Mouse (Mus musculus): Measurements from ENCODE around the gene Utrn. TPM values are rescaled to one million over a fixed set of nuclear protein-coding genes. Genes with fewer than 3 reads are reported as not detected.
A peak's percentile ranks its signal among the peaks of the same experiment; 100 is the strongest.

The Utrn gene
- polyA plus RNA-seq (2012; rRNA removed), result 4.8 and 5.7 TPM in 2 replicates

- TF ChIP-seq CTCF (IDR thresholded peaks at IDR 0.05; ENCODE audit: control insufficient read depth, insufficient read depth, insufficient replicate concordance, low read depth, low read length), result no peak
- TF ChIP-seq POLR2A (IDR thresholded peaks at IDR 0.05; ENCODE audit: control insufficient read depth, low read depth, low read length), result no peak
- Histone ChIP-seq H3K36me3 (ENCODE audit: control insufficient read depth, insufficient read depth, low read length) (no peaks in the 10 kb centered on the region), H3K4me1 (ENCODE audit: control insufficient read depth, insufficient read depth, low read length) (peaks cover 14% of the 10 kb centered on the region), H3K27ac (ENCODE audit: control insufficient read depth, insufficient read depth, low read depth, low read length) (peak within 1 kb of the TSS; percentile 82), H3K4me3 (ENCODE audit: control insufficient read depth, low read depth, low read length) (peak within 1 kb of the TSS; percentile 87), H3K27me3 (ENCODE audit: control insufficient read depth, insufficient read depth, low read length) (0 out of 2 replicates have a peak, but pooled peaks cover 2% of the 10 kb centered on the region)
Observed at GRCm38 (mm10) chr10:12869029-12869671, at the start of gene Utrn. TSS of gene Utrn (minus strand) at chr10:12869365.

GRCm38 (mm10) chr10:12917626-12918025, 48.5 kb upstream of the Utrn start:
- H3K27ac ChIP-seq (ENCODE audit: control insufficient read depth, insufficient read depth, low read depth, low read length), result no peak overlapping the region
- TF ChIP-seq POLR2A (IDR thresholded peaks at IDR 0.05; ENCODE audit: control insufficient read depth, low read depth, low read length) (no peak), CTCF (IDR thresholded peaks at IDR 0.05; ENCODE audit: control insufficient read depth, insufficient read depth, insufficient replicate concordance, low read depth, low read length) (no peak)

GRCm38 (mm10) chr10:12916376-12916775, 47.2 kb upstream of the Utrn start:
- Histone ChIP-seq H3K36me3 (ENCODE audit: control insufficient read depth, insufficient read depth, low read length) (no peaks in the 10 kb centered on the region), H3K27ac (ENCODE audit: control insufficient read depth, insufficient read depth, low read depth, low read length) (no peak overlapping the region), H3K4me1 (ENCODE audit: control insufficient read depth, insufficient read depth, low read length) (peaks cover 7% of the 10 kb centered on the region), H3K27me3 (ENCODE audit: control insufficient read depth, insufficient read depth, low read length) (no peaks in the 10 kb centered on the region), H3K4me3 (ENCODE audit: control insufficient read depth, low read depth, low read length) (no peak overlapping the region)
- TF ChIP-seq POLR2A (IDR thresholded peaks at IDR 0.05; ENCODE audit: control insufficient read depth, low read depth, low read length) (no peak), CTCF (IDR thresholded peaks at IDR 0.05; ENCODE audit: control insufficient read depth, insufficient read depth, insufficient replicate concordance, low read depth, low read length) (no peak)

More at GRCm38 (mm10) chr10:12917626-12918025, 48.5 kb upstream of the Utrn start:
- Histone ChIP-seq H3K4me3 (ENCODE audit: control insufficient read depth, low read depth, low read length) (no peak overlapping the region), H3K27me3 (ENCODE audit: control insufficient read depth, insufficient read depth, low read length) (no peaks in the 10 kb centered on the region), H3K36me3 (ENCODE audit: control insufficient read depth, insufficient read depth, low read length) (no peaks in the 10 kb centered on the region), H3K4me1 (ENCODE audit: control insufficient read depth, insufficient read depth, low read length) (peaks cover 3% of the 10 kb centered on the region; the same call in 1 of the 2 replicates)

GRCm38 (mm10) chr10:12915826-12916225, 46.7 kb upstream of the Utrn start:
- H3K4me1 ChIP-seq (ENCODE audit: control insufficient read depth, insufficient read depth, low read length), result peaks cover 8% of the 10 kb centered on the region
- TF ChIP-seq CTCF (IDR thresholded peaks at IDR 0.05; ENCODE audit: control insufficient read depth, insufficient read depth, insufficient replicate concordance, low read depth, low read length) (no peak), POLR2A (IDR thresholded peaks at IDR 0.05; ENCODE audit: control insufficient read depth, low read depth, low read length) (no peak)
- H3K27me3 ChIP-seq (ENCODE audit: control insufficient read depth, insufficient read depth, low read length), result no peaks in the 10 kb centered on the region
- H3K4me3 ChIP-seq (ENCODE audit: control insufficient read depth, low read depth, low read length), result no peak overlapping the region
- no peaks in the 10 kb centered on the region for H3K36me3 ChIP-seq (ENCODE audit: control insufficient read depth, insufficient read depth, low read length)
- no peak overlapping the region for H3K27ac ChIP-seq (ENCODE audit: control insufficient read depth, insufficient read depth, low read depth, low read length)

- H3K27ac ChIP-seq (ENCODE audit: control insufficient read depth, insufficient read depth, low read depth, low read length), result no peak overlapping the region
- peaks cover 8% of the 10 kb centered on the region for H3K4me1 ChIP-seq (ENCODE audit: control insufficient read depth, insufficient read depth, low read length)
- H3K27me3 ChIP-seq (ENCODE audit: control insufficient read depth, insufficient read depth, low read length), result no peaks in the 10 kb centered on the region
- TF ChIP-seq CTCF (IDR thresholded peaks at IDR 0.05; ENCODE audit: control insufficient read depth, insufficient read depth, insufficient replicate concordance, low read depth, low read length) (no peak), POLR2A (IDR thresholded peaks at IDR 0.05; ENCODE audit: control insufficient read depth, low read depth, low read length) (no peak)
- no peaks in the 10 kb centered on the region for H3K36me3 ChIP-seq (ENCODE audit: control insufficient read depth, insufficient read depth, low read length)
- no peak overlapping the region for H3K4me3 ChIP-seq (ENCODE audit: control insufficient read depth, low read depth, low read length)
Observed at GRCm38 (mm10) chr10:12914203-12914602, 45.0 kb upstream of the Utrn start.

GRCm38 (mm10) chr10:12911981-12912530, 42.9 kb upstream of the Utrn start:
- H3K27ac ChIP-seq (ENCODE audit: control insufficient read depth, insufficient read depth, low read depth, low read length), result no peak overlapping the region
- no peaks in the 10 kb centered on the region for H3K36me3 ChIP-seq (ENCODE audit: control insufficient read depth, insufficient read depth, low read length)
- peak; percentile 31; the same call in 1 of the 2 replicates for TF ChIP-seq POLR2A (IDR thresholded peaks at IDR 0.05; ENCODE audit: control insufficient read depth, low read depth, low read length)
- TF ChIP-seq CTCF (IDR thresholded peaks at IDR 0.05; ENCODE audit: control insufficient read depth, insufficient read depth, insufficient replicate concordance, low read depth, low read length), result no peak
- H3K27me3 ChIP-seq (ENCODE audit: control insufficient read depth, insufficient read depth, low read length), result no peaks in the 10 kb centered on the region
- H3K4me3 ChIP-seq (ENCODE audit: control insufficient read depth, low read depth, low read length), result peak overlapping the region; percentile 51
- peaks cover 8% of the 10 kb centered on the region for H3K4me1 ChIP-seq (ENCODE audit: control insufficient read depth, insufficient read depth, low read length)

- H3K27ac ChIP-seq (ENCODE audit: control insufficient read depth, insufficient read depth, low read depth, low read length), result no peak overlapping the region
- TF ChIP-seq CTCF (IDR thresholded peaks at IDR 0.05; ENCODE audit: control insufficient read depth, insufficient read depth, insufficient replicate concordance, low read depth, low read length), result no peak
- TF ChIP-seq POLR2A (IDR thresholded peaks at IDR 0.05; ENCODE audit: control insufficient read depth, low read depth, low read length), result no peak
- H3K27me3 ChIP-seq (ENCODE audit: control insufficient read depth, insufficient read depth, low read length), result no peaks in the 10 kb centered on the region
- H3K4me3 ChIP-seq (ENCODE audit: control insufficient read depth, low read depth, low read length), result peak overlapping the region; percentile 51
- no peaks in the 10 kb centered on the region for H3K36me3 ChIP-seq (ENCODE audit: control insufficient read depth, insufficient read depth, low read length)
- peaks cover 8% of the 10 kb centered on the region for H3K4me1 ChIP-seq (ENCODE audit: control insufficient read depth, insufficient read depth, low read length)
Observed at GRCm38 (mm10) chr10:12911451-12911850, 42.3 kb upstream of the Utrn start.

Measured in testis, adult 2 months (tissue).